Mouse (Mus musculus) erythroblast, embryonic 14.5 days (primary cell): ENCODE measurements around the gene Alk.

Experiments used
- GATA1 ChIP-seq: IDR thresholded peaks from 2 replicates; pipeline ENCODE4 v1.6.1; 2012; ENCODE audit warnings: low read length, inconsistent platforms, mixed read lengths
- TAL1 ChIP-seq: IDR thresholded peaks from 3 replicates; pipeline ENCODE4 v1.6.1; 2012; ENCODE audit warnings: low read length, inconsistent platforms, mixed read lengths

GRCm38 (mm10) chr17:71914541-71914940 lies 689.9 kb downstream of the Alk start:
- no peak for TF ChIP-seq GATA1
- no peak for TF ChIP-seq TAL1
